Mouse (Mus musculus): ENCODE data around the gene Ube2u. TPM values are rescaled to one million over a fixed set of nuclear protein-coding genes. Genes with fewer than 3 reads are reported as not detected.
A peak's percentile ranks its signal among the peaks of the same experiment; 100 is the strongest.
"Not testable (repeated sequence)": the region's sequence is repeated elsewhere in the genome, so short reads cannot be mapped to it uniquely, and the experiment has no call there.

Ube2u gene
- polyA plus RNA-seq, 1 experiment from 2014 or later, result 0.36 TPM

- Histone ChIP-seq H3K4me1 (ENCODE audit: control insufficient read depth, insufficient read depth, low read length) (no peaks in the 10 kb centered on the region), H3K36me3 (ENCODE audit: control insufficient read depth, insufficient read depth, low read length) (no peaks in the 10 kb centered on the region), H3K27ac (ENCODE audit: low read depth, low read length) (no peak overlapping the region), H3K9me3 (replicated peaks; ENCODE audit: control insufficient read depth, low read length) (no peaks in the 10 kb centered on the region), H3K9ac (ENCODE audit: low read depth, low read length) (no peak overlapping the region), H3K4me3 (ENCODE audit: low read depth, low read length) (no peak overlapping the region), H3K4me2 (no peak overlapping the region), H3K27me3 (ENCODE audit: control insufficient read depth, insufficient read depth, low read length) (no peaks in the 10 kb centered on the region)
- 88% methylated on average over 1 of the region's 1 CpGs for WGBS (ENCODE audit: insufficient replicate concordance)
- no peak for ATAC-seq (replicated peaks; ENCODE audit: insufficient number of reproducible peaks, low FRiP score, low TSS enrichment)
Observed at GRCm38 (mm10) chr4:100496521-100496920, 17.9 kb downstream of the Ube2u start.

- Histone ChIP-seq H3K36me3 (ENCODE audit: control insufficient read depth, insufficient read depth, low read length) (no peaks in the 10 kb centered on the region), H3K4me2 (no peak overlapping the region), H3K27ac (ENCODE audit: low read depth, low read length) (no peak overlapping the region), H3K9ac (ENCODE audit: low read depth, low read length) (no peak overlapping the region), H3K27me3 (ENCODE audit: control insufficient read depth, insufficient read depth, low read length) (no peaks in the 10 kb centered on the region), H3K4me1 (ENCODE audit: control insufficient read depth, insufficient read depth, low read length) (no peaks in the 10 kb centered on the region), H3K9me3 (replicated peaks; ENCODE audit: control insufficient read depth, low read length) (no peaks in the 10 kb centered on the region), H3K4me3 (ENCODE audit: low read depth, low read length) (no peak overlapping the region)
- ATAC-seq (replicated peaks; ENCODE audit: insufficient number of reproducible peaks, low FRiP score, low TSS enrichment), result no peak
- 51% methylated on average over 6 of the region's 6 CpGs for WGBS (ENCODE audit: insufficient replicate concordance)
Observed at GRCm38 (mm10) chr4:100498192-100498591, 19.5 kb downstream of the Ube2u start.

GRCm38 (mm10) chr4:100499037-100499601 is 20.5 kb downstream of the Ube2u start:
- not testable (repeated sequence) for H3K4me1 ChIP-seq (ENCODE audit: control insufficient read depth, insufficient read depth, low read length); H3K9me3 ChIP-seq (replicated peaks; ENCODE audit: control insufficient read depth, low read length); H3K9ac ChIP-seq (ENCODE audit: low read depth, low read length); H3K4me3 ChIP-seq (ENCODE audit: low read depth, low read length); H3K4me2 ChIP-seq; H3K27me3 ChIP-seq (ENCODE audit: control insufficient read depth, insufficient read depth, low read length); H3K27ac ChIP-seq (ENCODE audit: low read depth, low read length); ATAC-seq (replicated peaks; ENCODE audit: insufficient number of reproducible peaks, low FRiP score, low TSS enrichment); H3K36me3 ChIP-seq (ENCODE audit: control insufficient read depth, insufficient read depth, low read length)
- WGBS (ENCODE audit: insufficient replicate concordance), result 81% methylated on average over 7 of the region's 7 CpGs

GRCm38 (mm10) chr4:100503337-100503736 is 24.7 kb downstream of the Ube2u start:
- Histone ChIP-seq H3K9me3 (replicated peaks; ENCODE audit: control insufficient read depth, low read length) (no peaks in the 10 kb centered on the region), H3K27me3 (ENCODE audit: control insufficient read depth, insufficient read depth, low read length) (no peaks in the 10 kb centered on the region), H3K9ac (ENCODE audit: low read depth, low read length) (no peak overlapping the region), H3K36me3 (ENCODE audit: control insufficient read depth, insufficient read depth, low read length) (no peaks in the 10 kb centered on the region), H3K4me1 (ENCODE audit: control insufficient read depth, insufficient read depth, low read length) (no peaks in the 10 kb centered on the region), H3K27ac (ENCODE audit: low read depth, low read length) (no peak overlapping the region), H3K4me3 (ENCODE audit: low read depth, low read length) (no peak overlapping the region), H3K4me2 (no peak overlapping the region)
- ATAC-seq (replicated peaks; ENCODE audit: insufficient number of reproducible peaks, low FRiP score, low TSS enrichment), result no peak
- 78% methylated on average over 2 of the region's 2 CpGs for WGBS (ENCODE audit: insufficient replicate concordance)

GRCm38 (mm10) chr4:100517646-100518045 is 39.0 kb downstream of the Ube2u start:
- H3K27me3 ChIP-seq (ENCODE audit: control insufficient read depth, insufficient read depth, low read length), result no peaks in the 10 kb centered on the region
- WGBS (ENCODE audit: insufficient replicate concordance), result 62% methylated on average over 2 of the region's 2 CpGs
- H3K9me3 ChIP-seq (replicated peaks; ENCODE audit: control insufficient read depth, low read length), result no peaks in the 10 kb centered on the region
- H3K4me1 ChIP-seq (ENCODE audit: control insufficient read depth, insufficient read depth, low read length), result peaks cover 5% of the 10 kb centered on the region
- no peak overlapping the region for H3K4me2 ChIP-seq
- no peaks in the 10 kb centered on the region for H3K36me3 ChIP-seq (ENCODE audit: control insufficient read depth, insufficient read depth, low read length)
- no peak overlapping the region for H3K4me3 ChIP-seq (ENCODE audit: low read depth, low read length)
- H3K9ac ChIP-seq (ENCODE audit: low read depth, low read length), result no peak overlapping the region
- H3K27ac ChIP-seq (ENCODE audit: low read depth, low read length), result no peak overlapping the region
- ATAC-seq (replicated peaks; ENCODE audit: insufficient number of reproducible peaks, low FRiP score, low TSS enrichment), result no peak

- no peak overlapping the region for H3K27ac ChIP-seq (ENCODE audit: low read depth, low read length)
- no peak overlapping the region for H3K4me2 ChIP-seq
- WGBS (ENCODE audit: insufficient replicate concordance), result 40% methylated on average over 6 of the region's 6 CpGs
- H3K27me3 ChIP-seq (ENCODE audit: control insufficient read depth, insufficient read depth, low read length), result no peaks in the 10 kb centered on the region
- no peak for ATAC-seq (replicated peaks; ENCODE audit: insufficient number of reproducible peaks, low FRiP score, low TSS enrichment)
- peaks cover 22% of the 10 kb centered on the region for H3K4me1 ChIP-seq (ENCODE audit: control insufficient read depth, insufficient read depth, low read length)
- H3K9me3 ChIP-seq (replicated peaks; ENCODE audit: control insufficient read depth, low read length), result no peaks in the 10 kb centered on the region
- H3K9ac ChIP-seq (ENCODE audit: low read depth, low read length), result no peak overlapping the region
- H3K4me3 ChIP-seq (ENCODE audit: low read depth, low read length), result no peak overlapping the region
- no peaks in the 10 kb centered on the region for H3K36me3 ChIP-seq (ENCODE audit: control insufficient read depth, insufficient read depth, low read length)
Observed at GRCm38 (mm10) chr4:100522534-100522933, 43.9 kb downstream of the Ube2u start.

- H3K4me1 ChIP-seq (ENCODE audit: control insufficient read depth, insufficient read depth, low read length), result peaks cover 26% of the 10 kb centered on the region
- H3K27me3 ChIP-seq (ENCODE audit: control insufficient read depth, insufficient read depth, low read length), result 0 out of 2 replicates have a peak, but pooled peaks cover 2% of the 10 kb centered on the region
- no peaks in the 10 kb centered on the region for H3K36me3 ChIP-seq (ENCODE audit: control insufficient read depth, insufficient read depth, low read length)
- no peak for ATAC-seq (replicated peaks; ENCODE audit: insufficient number of reproducible peaks, low FRiP score, low TSS enrichment)
- WGBS (ENCODE audit: insufficient replicate concordance), result 23% methylated on average over 4 of the region's 4 CpGs
- no peak overlapping the region for H3K4me2 ChIP-seq
- H3K9ac ChIP-seq (ENCODE audit: low read depth, low read length), result no peak overlapping the region
- no peaks in the 10 kb centered on the region for H3K9me3 ChIP-seq (replicated peaks; ENCODE audit: control insufficient read depth, low read length)
- H3K27ac ChIP-seq (ENCODE audit: low read depth, low read length), result no peak overlapping the region
- H3K4me3 ChIP-seq (ENCODE audit: low read depth, low read length), result no peak overlapping the region
Observed at GRCm38 (mm10) chr4:100524741-100525140, 46.1 kb downstream of the Ube2u start.

- ATAC-seq (replicated peaks; ENCODE audit: insufficient number of reproducible peaks, low FRiP score, low TSS enrichment), result no peak
- Histone ChIP-seq H3K4me3 (ENCODE audit: low read depth, low read length) (no peak overlapping the region), H3K27me3 (ENCODE audit: control insufficient read depth, insufficient read depth, low read length) (0 out of 2 replicates have a peak, but pooled peaks cover 2% of the 10 kb centered on the region), H3K4me1 (ENCODE audit: control insufficient read depth, insufficient read depth, low read length) (peaks cover 26% of the 10 kb centered on the region), H3K4me2 (peak overlapping the region; percentile 32), H3K9ac (ENCODE audit: low read depth, low read length) (no peak overlapping the region), H3K9me3 (replicated peaks; ENCODE audit: control insufficient read depth, low read length) (no peaks in the 10 kb centered on the region), H3K27ac (ENCODE audit: low read depth, low read length) (no peak overlapping the region), H3K36me3 (ENCODE audit: control insufficient read depth, insufficient read depth, low read length) (no peaks in the 10 kb centered on the region)
- WGBS (ENCODE audit: insufficient replicate concordance), result 34% methylated on average over 6 of the region's 6 CpGs
Observed at GRCm38 (mm10) chr4:100526296-100526695, 47.6 kb downstream of the Ube2u start.

- H3K4me3 ChIP-seq (ENCODE audit: low read depth, low read length), result no peak overlapping the region
- H3K4me2 ChIP-seq, result peak overlapping the region; percentile 58
- no peak overlapping the region for H3K9ac ChIP-seq (ENCODE audit: low read depth, low read length)
- H3K27me3 ChIP-seq (ENCODE audit: control insufficient read depth, insufficient read depth, low read length), result 0 out of 2 replicates have a peak, but pooled peaks cover 2% of the 10 kb centered on the region
- no peaks in the 10 kb centered on the region for H3K9me3 ChIP-seq (replicated peaks; ENCODE audit: control insufficient read depth, low read length)
- peaks cover 21% of the 10 kb centered on the region for H3K4me1 ChIP-seq (ENCODE audit: control insufficient read depth, insufficient read depth, low read length)
- H3K36me3 ChIP-seq (ENCODE audit: control insufficient read depth, insufficient read depth, low read length), result no peaks in the 10 kb centered on the region
- WGBS (ENCODE audit: insufficient replicate concordance), result 2% methylated on average over 3 of the region's 3 CpGs
- peak overlapping the region; percentile 6; the same call in 1 of the 2 replicates for H3K27ac ChIP-seq (ENCODE audit: low read depth, low read length)
- ATAC-seq (replicated peaks; ENCODE audit: insufficient number of reproducible peaks, low FRiP score, low TSS enrichment), result no peak
Observed at GRCm38 (mm10) chr4:100527086-100527485, 48.4 kb downstream of the Ube2u start.

Data from heart, embryonic 11.5 days (tissue).